Mouse (Mus musculus) intestine, embryonic 14.5 days (tissue): ENCODE data around the gene Arhgap19. TPM values are rescaled to one million over a fixed set of nuclear protein-coding genes. Genes with fewer than 3 reads are reported as not detected.
A peak's percentile ranks its signal among the peaks of the same experiment; 100 is the strongest.

Experiments used
- ATAC-seq: fragments of 200-750 bp; cut with Nextera tagmentation; replicated peaks from 2 replicates; pipeline ENCODE4 v1.8.0; 2017; ENCODE audit warnings: low read depth, moderate number of reproducible peaks, moderate TSS enrichment, moderate library complexity; ENCODE audit not compliant: low FRiP score, low TSS enrichment
- DNase-seq: peaks from one replicate; pipeline ENCODE4 v3.0.0-alpha.2; 2018; ENCODE audit warnings: low spot score
- H3K27ac ChIP-seq: fragments of 300-500 bp; sonication (generic); 2 replicates; pipeline ENCODE4 v1.5.1; 2014; ENCODE audit warnings: low read depth, mild to moderate bottlenecking, control low read depth
- H3K27me3 ChIP-seq: fragments of 300-500 bp; sonication (generic); replicated peaks from 2 replicates; pipeline ENCODE4 v1.6.1; 2014; ENCODE audit warnings: low read length, control low read depth; ENCODE audit not compliant: control insufficient read depth, insufficient read depth
- H3K36me3 ChIP-seq: fragments of 300-500 bp; sonication (generic); 2 replicates; pipeline ENCODE4 v1.6.1; 2014; ENCODE audit warnings: low read length, control low read depth; ENCODE audit not compliant: control insufficient read depth, insufficient read depth
- H3K4me1 ChIP-seq: fragments of 300-500 bp; sonication (generic); replicated peaks from 2 replicates; pipeline ENCODE4 v1.6.1; 2014; ENCODE audit warnings: low read length, control low read depth, mixed read lengths; ENCODE audit not compliant: control insufficient read depth, insufficient read depth
- H3K4me2 ChIP-seq: fragments of 300-500 bp; sonication (generic); 2 replicates; pipeline ENCODE4 v1.6.1; 2014; ENCODE audit warnings: low read length
- H3K4me3 ChIP-seq: fragments of 300-500 bp; sonication (generic); 2 replicates; pipeline ENCODE4 v1.5.1; 2014; ENCODE audit warnings: low read depth, low read length, control low read depth, mixed read lengths
- H3K9ac ChIP-seq: fragments of 300-500 bp; sonication (generic); 2 replicates; pipeline ENCODE4 v1.6.1; 2014; ENCODE audit warnings: mild to moderate bottlenecking, low read length
- H3K9me3 ChIP-seq: fragments of 300-500 bp; sonication (generic); 2 replicates; pipeline ENCODE4 v1.6.1; 2016; ENCODE audit warnings: low read length, control low read depth; ENCODE audit not compliant: control insufficient read depth
- WGBS: fragments of 180-500 bp; shearing (Covaris S2); extraction: QIAGEN DNeasy Blood & Tissue Kit; methylation state at CpG from one replicate; pipeline ENCODE4 v1.1.7; 2014; 5-methylcytosine and 5-hydroxymethylcytosine counted together
- polyA plus RNA-seq: library from polyadenylated mRNA; unstranded; fragments of >200 nt; fragmentation: Nextera tagmentation; extraction: Ambion mirVana; gene quantifications from 2 replicates; pipeline ENCODE4 v1.2.1, GENCODE M21; 2014

Gene Arhgap19
- polyA plus RNA-seq, 1 experiment from 2014 or later = 25.5 TPM

DNA sequence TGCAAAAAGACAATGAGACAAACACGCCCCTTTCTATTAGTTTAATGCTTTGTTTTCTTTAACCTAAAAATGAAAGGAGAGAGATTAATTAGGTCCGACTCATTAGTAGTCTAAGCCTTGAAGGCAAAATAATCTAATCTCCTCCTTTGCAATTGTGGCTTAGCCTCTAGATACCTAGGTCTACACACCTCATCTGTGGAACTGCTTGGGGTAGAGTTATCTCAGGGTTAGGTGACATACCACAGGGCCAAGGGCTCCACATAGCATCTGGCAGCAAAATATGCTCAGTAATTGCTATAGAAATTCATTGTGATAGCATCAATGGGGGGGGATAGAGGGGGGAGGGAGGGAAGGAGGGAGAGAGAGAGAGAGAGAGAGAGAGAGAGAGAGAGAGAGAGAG, 76.4 kb downstream of the Arhgap19 start:
- Histone ChIP-seq H3K36me3 (no peaks in the 10 kb centered on the region), H3K27ac (no peak overlapping the region), H3K4me1 (peaks cover 7% of the 10 kb centered on the region), H3K9ac (no peak overlapping the region), H3K4me3 (no peak overlapping the region), H3K4me2 (no peak overlapping the region), H3K27me3 (no peaks in the 10 kb centered on the region), H3K9me3 (no peaks in the 10 kb centered on the region)
- ATAC-seq = no peak
- WGBS = 62% methylated on average over 2 of the region's 2 CpGs
- DNase-seq = no peak

GRCm38 (mm10) chr19:41724831-41725470, 76.9 kb downstream of the Arhgap19 start:
- DNase-seq (peak; percentile 66), ATAC-seq (peak; percentile 70)
- H3K4me2 ChIP-seq = no peak overlapping the region
- no peak overlapping the region for H3K9ac ChIP-seq
- H3K27me3 ChIP-seq = no peaks in the 10 kb centered on the region
- no peaks in the 10 kb centered on the region for H3K36me3 ChIP-seq
- H3K9me3 ChIP-seq = no peaks in the 10 kb centered on the region
- WGBS = 35% methylated on average over 9 of the region's 9 CpGs
- no peak overlapping the region for H3K4me3 ChIP-seq
- H3K4me1 ChIP-seq = peaks cover 7% of the 10 kb centered on the region
- H3K27ac ChIP-seq = no peak overlapping the region

- WGBS = 9% methylated on average over 2 of the region's 2 CpGs
These were observed 78.5 kb downstream of the Arhgap19 start for GRCm38 (mm10) chr19:41723337-41723736.

DNA sequence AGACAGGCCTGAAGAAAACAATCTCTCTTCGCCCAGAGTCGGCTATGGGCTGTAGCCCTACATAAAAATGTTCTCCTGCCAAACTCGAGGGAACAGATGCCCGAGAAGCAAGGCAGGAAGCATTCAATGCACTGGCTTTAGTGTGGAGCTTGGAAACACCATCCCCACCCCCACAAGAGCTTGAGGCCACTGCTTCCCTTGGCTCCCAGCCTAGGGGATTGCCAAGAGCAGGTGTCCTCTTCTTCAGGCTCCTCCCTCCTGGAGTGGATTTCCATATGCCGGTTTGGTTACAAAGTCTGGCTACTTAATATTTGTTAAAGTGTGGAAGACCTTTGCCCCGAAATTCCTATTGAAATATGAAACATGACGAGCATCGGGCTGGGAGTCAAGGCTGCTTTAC, 82.4 kb downstream of the Arhgap19 start:
- ATAC-seq (no peak), DNase-seq (no peak)
- Histone ChIP-seq H3K9ac (no peak overlapping the region), H3K4me3 (no peak overlapping the region), H3K4me2 (no peak overlapping the region), H3K27me3 (no peaks in the 10 kb centered on the region), H3K4me1 (0 out of 2 replicates have a peak, but pooled peaks cover 8% of the 10 kb centered on the region), H3K9me3 (no peaks in the 10 kb centered on the region), H3K36me3 (no peaks in the 10 kb centered on the region), H3K27ac (no peak overlapping the region)
- 74% methylated on average over 8 of the region's 8 CpGs for WGBS

More at GRCm38 (mm10) chr19:41723337-41723736, 78.5 kb downstream of the Arhgap19 start:
- no peak overlapping the region for H3K27ac ChIP-seq
- no peaks in the 10 kb centered on the region for H3K9me3 ChIP-seq
- ATAC-seq (no peak), DNase-seq (no peak)
- H3K4me1 ChIP-seq = peaks cover 7% of the 10 kb centered on the region
- no peak overlapping the region for H3K4me2 ChIP-seq
- no peak overlapping the region for H3K9ac ChIP-seq
- H3K27me3 ChIP-seq = no peaks in the 10 kb centered on the region
- no peak overlapping the region for H3K4me3 ChIP-seq
- no peaks in the 10 kb centered on the region for H3K36me3 ChIP-seq

Other genes starting within 250 kb of the Arhgap19 start
- 4.3 and 4.8 TPM in 2 replicates for gene Gm340, start 219.7 kb downstream of the Arhgap19 start, polyA plus RNA-seq
- gene Slit1, start 58.4 kb downstream of the Arhgap19 start, polyA plus RNA-seq = 0.77 and 1.0 TPM in 2 replicates
- 13.3 and 15.4 TPM in 2 replicates for gene Frat1, start 27.9 kb upstream of the Arhgap19 start, polyA plus RNA-seq
- gene Frat2, start 46.1 kb upstream of the Arhgap19 start, polyA plus RNA-seq = 6.4 and 6.5 TPM in 2 replicates
- gene Rrp12, start 94.1 kb upstream of the Arhgap19 start, polyA plus RNA-seq = 16.2 and 16.3 TPM in 2 replicates
- gene Pgam1, start 109.9 kb upstream of the Arhgap19 start, polyA plus RNA-seq = 819 and 835 TPM in 2 replicates
- gene Exosc1, start 131.4 kb upstream of the Arhgap19 start, polyA plus RNA-seq = 84.7 and 88.0 TPM in 2 replicates
- gene Zdhhc16, start 131.4 kb upstream of the Arhgap19 start, polyA plus RNA-seq = 69.2 and 76.6 TPM in 2 replicates
- gene Mms19, start 179.1 kb upstream of the Arhgap19 start, polyA plus RNA-seq = 36.3 and 41.0 TPM in 2 replicates
- 9.1 and 9.9 TPM in 2 replicates for gene Ubtd1, start 179.7 kb upstream of the Arhgap19 start, polyA plus RNA-seq
- 0.27 and 0.32 TPM in 2 replicates for gene Ankrd2, start 234.0 kb upstream of the Arhgap19 start, polyA plus RNA-seq
- gene Hoga1, start 243.6 kb upstream of the Arhgap19 start, polyA plus RNA-seq = 1.4 and 1.7 TPM in 2 replicates